Mouse (Mus musculus): Measurements from ENCODE around the gene Slc25a10. TPM values are rescaled to one million over a fixed set of nuclear protein-coding genes. Genes with fewer than 3 reads are reported as not detected.

Slc25a10 gene
- not detected for polyA plus RNA-seq (2014; fragmentation: Illumina TruSeq; extraction: RNeasy Lipid Tissue Mini Kit (QIAGEN cat#74804))

GRCm38 (mm10) chr11:120491317-120492023, at the start of gene Slc25a10:
Gene Slc25a10, plus strand, starts transcription at chr11:120491840.

GRCm38 (mm10) chr11:120442344-120442743, 49.3 kb upstream of the Slc25a10 start, which contains the start of gene Tspan10:
Gene Tspan10, plus strand, starts transcription at chr11:120442644.

GRCm38 (mm10) chr11:120453306-120453705, 38.3 kb upstream of the Slc25a10 start, which contains the start of gene Pde6g:
Gene Pde6g, minus strand, starts transcription at chr11:120453500.

GRCm38 (mm10) chr11:120457772-120458751, 33.6 kb upstream of the Slc25a10 start, which contains the start of the genes Oxld1 and Ccdc137:
Gene Oxld1, minus strand, starts transcription at chr11:120458068.
Gene Ccdc137, plus strand, starts transcription at chr11:120458115.

GRCm38 (mm10) chr11:120467051-120467735, 24.4 kb upstream of the Slc25a10 start, which contains the start of gene Arl16:
Gene Arl16, minus strand, starts transcription at chr11:120467607.

GRCm38 (mm10) chr11:120484265-120484981, 7.2 kb upstream of the Slc25a10 start, which contains the start of gene Mrpl12:
Gene Mrpl12, plus strand, starts transcription at chr11:120484613.

GRCm38 (mm10) chr11:120530085-120530964, 38.7 kb downstream of the Slc25a10 start, which contains the start of gene Gcgr:
Gene Gcgr, plus strand, starts transcription at chr11:120530699.

Other genes with a start within 250 kb of the Slc25a10 start
- 659 TPM for gene Actg1, start 143.3 kb upstream of the Slc25a10 start, polyA plus RNA-seq (2014; fragmentation: Illumina TruSeq; extraction: RNeasy Lipid Tissue Mini Kit (QIAGEN cat#74804))
- not detected for gene Fscn2, start 130.3 kb upstream of the Slc25a10 start, polyA plus RNA-seq (2014; fragmentation: Illumina TruSeq; extraction: RNeasy Lipid Tissue Mini Kit (QIAGEN cat#74804))
- gene Faap100, start 113.1 kb upstream of the Slc25a10 start, polyA plus RNA-seq (2014; fragmentation: Illumina TruSeq; extraction: RNeasy Lipid Tissue Mini Kit (QIAGEN cat#74804)), result not detected
- gene Nploc4, start 54.1 kb upstream of the Slc25a10 start, polyA plus RNA-seq (2014; fragmentation: Illumina TruSeq; extraction: RNeasy Lipid Tissue Mini Kit (QIAGEN cat#74804)), result 22.0 TPM
- not detected for gene Tspan10, start 49.2 kb upstream of the Slc25a10 start, polyA plus RNA-seq (2014; fragmentation: Illumina TruSeq; extraction: RNeasy Lipid Tissue Mini Kit (QIAGEN cat#74804))
- not detected for gene Pde6g, start 38.3 kb upstream of the Slc25a10 start, polyA plus RNA-seq (2014; fragmentation: Illumina TruSeq; extraction: RNeasy Lipid Tissue Mini Kit (QIAGEN cat#74804))
- 1.5 TPM for gene Oxld1, start 33.8 kb upstream of the Slc25a10 start, polyA plus RNA-seq (2014; fragmentation: Illumina TruSeq; extraction: RNeasy Lipid Tissue Mini Kit (QIAGEN cat#74804))
- 14.0 TPM for gene Ccdc137, start 33.7 kb upstream of the Slc25a10 start, polyA plus RNA-seq (2014; fragmentation: Illumina TruSeq; extraction: RNeasy Lipid Tissue Mini Kit (QIAGEN cat#74804))
- gene Arl16, start 24.2 kb upstream of the Slc25a10 start, polyA plus RNA-seq (2014; fragmentation: Illumina TruSeq; extraction: RNeasy Lipid Tissue Mini Kit (QIAGEN cat#74804)), result 9.9 TPM
- 1.2 TPM for gene Mrpl12, start 7.2 kb upstream of the Slc25a10 start, polyA plus RNA-seq (2014; fragmentation: Illumina TruSeq; extraction: RNeasy Lipid Tissue Mini Kit (QIAGEN cat#74804))
- not detected for gene Gcgr, start 38.9 kb downstream of the Slc25a10 start, polyA plus RNA-seq (2014; fragmentation: Illumina TruSeq; extraction: RNeasy Lipid Tissue Mini Kit (QIAGEN cat#74804))
- 1.5 TPM for gene Mcrip1, start 57.9 kb downstream of the Slc25a10 start, polyA plus RNA-seq (2014; fragmentation: Illumina TruSeq; extraction: RNeasy Lipid Tissue Mini Kit (QIAGEN cat#74804))
- not detected for gene Ppp1r27, start 59.3 kb downstream of the Slc25a10 start, polyA plus RNA-seq (2014; fragmentation: Illumina TruSeq; extraction: RNeasy Lipid Tissue Mini Kit (QIAGEN cat#74804))
- gene P4hb, start 81.4 kb downstream of the Slc25a10 start, polyA plus RNA-seq (2014; fragmentation: Illumina TruSeq; extraction: RNeasy Lipid Tissue Mini Kit (QIAGEN cat#74804)), result 235 TPM
- gene Arhgdia, start 89.8 kb downstream of the Slc25a10 start, polyA plus RNA-seq (2014; fragmentation: Illumina TruSeq; extraction: RNeasy Lipid Tissue Mini Kit (QIAGEN cat#74804)), result 29.1 TPM
- 37.9 TPM for gene Alyref, start 106.5 kb downstream of the Slc25a10 start, polyA plus RNA-seq (2014; fragmentation: Illumina TruSeq; extraction: RNeasy Lipid Tissue Mini Kit (QIAGEN cat#74804))
- gene Anapc11, start 106.6 kb downstream of the Slc25a10 start, polyA plus RNA-seq (2014; fragmentation: Illumina TruSeq; extraction: RNeasy Lipid Tissue Mini Kit (QIAGEN cat#74804)), result 5.8 TPM
- gene Npb, start 116.6 kb downstream of the Slc25a10 start, polyA plus RNA-seq (2014; fragmentation: Illumina TruSeq; extraction: RNeasy Lipid Tissue Mini Kit (QIAGEN cat#74804)), result not detected
- gene Pcyt2, start 126.1 kb downstream of the Slc25a10 start, polyA plus RNA-seq (2014; fragmentation: Illumina TruSeq; extraction: RNeasy Lipid Tissue Mini Kit (QIAGEN cat#74804)), result 3.4 TPM
- gene Sirt7, start 133.4 kb downstream of the Slc25a10 start, polyA plus RNA-seq (2014; fragmentation: Illumina TruSeq; extraction: RNeasy Lipid Tissue Mini Kit (QIAGEN cat#74804)), result 3.2 TPM
- gene Mafg, start 141.8 kb downstream of the Slc25a10 start, polyA plus RNA-seq (2014; fragmentation: Illumina TruSeq; extraction: RNeasy Lipid Tissue Mini Kit (QIAGEN cat#74804)), result 10.4 TPM
- gene Pycr1, start 151.9 kb downstream of the Slc25a10 start, polyA plus RNA-seq (2014; fragmentation: Illumina TruSeq; extraction: RNeasy Lipid Tissue Mini Kit (QIAGEN cat#74804)), result 1.6 TPM
- gene Myadml2, start 156.3 kb downstream of the Slc25a10 start, polyA plus RNA-seq (2014; fragmentation: Illumina TruSeq; extraction: RNeasy Lipid Tissue Mini Kit (QIAGEN cat#74804)), result not detected
- gene Notum, start 169.3 kb downstream of the Slc25a10 start, polyA plus RNA-seq (2014; fragmentation: Illumina TruSeq; extraction: RNeasy Lipid Tissue Mini Kit (QIAGEN cat#74804)), result not detected
- gene Aspscr1, start 181.1 kb downstream of the Slc25a10 start, polyA plus RNA-seq (2014; fragmentation: Illumina TruSeq; extraction: RNeasy Lipid Tissue Mini Kit (QIAGEN cat#74804)), result 0.77 TPM
- gene Cenpx, start 221.9 kb downstream of the Slc25a10 start, polyA plus RNA-seq (2014; fragmentation: Illumina TruSeq; extraction: RNeasy Lipid Tissue Mini Kit (QIAGEN cat#74804)), result not detected
- 0.40 TPM for gene Lrrc45, start 222.1 kb downstream of the Slc25a10 start, polyA plus RNA-seq (2014; fragmentation: Illumina TruSeq; extraction: RNeasy Lipid Tissue Mini Kit (QIAGEN cat#74804))
- not detected for gene Rac3, start 229.6 kb downstream of the Slc25a10 start, polyA plus RNA-seq (2014; fragmentation: Illumina TruSeq; extraction: RNeasy Lipid Tissue Mini Kit (QIAGEN cat#74804))
- gene Dcxr, start 235.4 kb downstream of the Slc25a10 start, polyA plus RNA-seq (2014; fragmentation: Illumina TruSeq; extraction: RNeasy Lipid Tissue Mini Kit (QIAGEN cat#74804)), result not detected
- gene Cbr2, start 240.3 kb downstream of the Slc25a10 start, polyA plus RNA-seq (2014; fragmentation: Illumina TruSeq; extraction: RNeasy Lipid Tissue Mini Kit (QIAGEN cat#74804)), result not detected